Mouse (Mus musculus): ENCODE measurements around the gene Mcm2. TPM values are rescaled to one million over a fixed set of nuclear protein-coding genes. Genes with fewer than 3 reads are reported as not detected.

The Mcm2 gene
- polyA plus RNA-seq, 1 experiment from 2014 or later = 24.2 TPM

GRCm38 (mm10) chr6:88929451-88929850, 30.9 kb upstream of the Mcm2 start:
- Histone ChIP-seq H3K27ac (replicated peaks) (no peak overlapping the region), H3K4me2 (replicated peaks; ENCODE audit: low read depth) (no peak overlapping the region), H3K9ac (ENCODE audit: low read length) (no peak overlapping the region), H3K27me3 (ENCODE audit: control insufficient read depth, insufficient read depth, low read length) (no peaks in the 10 kb centered on the region), H3K36me3 (ENCODE audit: control insufficient read depth, insufficient read depth, low read length) (no peaks in the 10 kb centered on the region), H3K4me3 (ENCODE audit: low read depth, low read length) (no peak overlapping the region), H3K9me3 (ENCODE audit: control insufficient read depth, low read length) (no peaks in the 10 kb centered on the region), H3K4me1 (replicated peaks; ENCODE audit: control insufficient read depth, insufficient read depth) (peaks cover 11% of the 10 kb centered on the region; the same call in 1 of the 2 replicates)
- no peak for TF ChIP-seq EP300 (optimal IDR thresholded peaks at IDR 0.05)
- no peak for TF ChIP-seq CTCF (IDR thresholded peaks at IDR 0.05; ENCODE audit: low read depth)
- WGBS = 69% methylated on average over 6 of the region's 6 CpGs
- DNase-seq (ENCODE audit: low spot score) (no peak), ATAC-seq (ENCODE audit: low FRiP score, low TSS enrichment) (no peak)

- H3K36me3 ChIP-seq (ENCODE audit: control insufficient read depth, insufficient read depth, low read length) = no peaks in the 10 kb centered on the region
- H3K4me1 ChIP-seq (replicated peaks; ENCODE audit: control insufficient read depth, insufficient read depth) = peaks cover 16% of the 10 kb centered on the region
- no peaks in the 10 kb centered on the region for H3K27me3 ChIP-seq (ENCODE audit: control insufficient read depth, insufficient read depth, low read length)
- ATAC-seq (ENCODE audit: low FRiP score, low TSS enrichment) (no peak), DNase-seq (ENCODE audit: low spot score) (no peak)
- no peak overlapping the region for H3K27ac ChIP-seq (replicated peaks)
- no peak overlapping the region for H3K9ac ChIP-seq (ENCODE audit: low read length)
- no peak overlapping the region for H3K4me3 ChIP-seq (ENCODE audit: low read depth, low read length)
- no peaks in the 10 kb centered on the region for H3K9me3 ChIP-seq (ENCODE audit: control insufficient read depth, low read length)
- WGBS = 40% methylated on average over 5 of the region's 5 CpGs
- H3K4me2 ChIP-seq (replicated peaks; ENCODE audit: low read depth) = no peak overlapping the region
- TF ChIP-seq CTCF (IDR thresholded peaks at IDR 0.05; ENCODE audit: low read depth) (no peak), EP300 (optimal IDR thresholded peaks at IDR 0.05) (no peak)
Observed at GRCm38 (mm10) chr6:88928576-88928975, 30.0 kb upstream of the Mcm2 start.

- H3K27me3 ChIP-seq (ENCODE audit: control insufficient read depth, insufficient read depth, low read length) = no peaks in the 10 kb centered on the region
- no peaks in the 10 kb centered on the region for H3K9me3 ChIP-seq (ENCODE audit: control insufficient read depth, low read length)
- TF ChIP-seq CTCF (IDR thresholded peaks at IDR 0.05; ENCODE audit: low read depth) (no peak), EP300 (optimal IDR thresholded peaks at IDR 0.05) (no peak)
- no peak overlapping the region for H3K9ac ChIP-seq (ENCODE audit: low read length)
- no peak overlapping the region for H3K4me2 ChIP-seq (replicated peaks; ENCODE audit: low read depth)
- 63% methylated on average over 1 of the region's 1 CpGs for WGBS
- DNase-seq (ENCODE audit: low spot score) (no peak), ATAC-seq (ENCODE audit: low FRiP score, low TSS enrichment) (no peak)
- H3K36me3 ChIP-seq (ENCODE audit: control insufficient read depth, insufficient read depth, low read length) = no peaks in the 10 kb centered on the region
- no peak overlapping the region for H3K27ac ChIP-seq (replicated peaks)
- peaks cover 16% of the 10 kb centered on the region for H3K4me1 ChIP-seq (replicated peaks; ENCODE audit: control insufficient read depth, insufficient read depth)
- no peak overlapping the region for H3K4me3 ChIP-seq (ENCODE audit: low read depth, low read length)
Observed at GRCm38 (mm10) chr6:88928026-88928425, 29.4 kb upstream of the Mcm2 start.

- Histone ChIP-seq H3K4me1 (replicated peaks; ENCODE audit: control insufficient read depth, insufficient read depth) (peaks cover 16% of the 10 kb centered on the region), H3K27ac (replicated peaks) (no peak overlapping the region), H3K27me3 (ENCODE audit: control insufficient read depth, insufficient read depth, low read length) (no peaks in the 10 kb centered on the region), H3K36me3 (ENCODE audit: control insufficient read depth, insufficient read depth, low read length) (no peaks in the 10 kb centered on the region), H3K9me3 (ENCODE audit: control insufficient read depth, low read length) (no peaks in the 10 kb centered on the region), H3K4me2 (replicated peaks; ENCODE audit: low read depth) (no peak overlapping the region), H3K4me3 (ENCODE audit: low read depth, low read length) (no peak overlapping the region), H3K9ac (ENCODE audit: low read length) (no peak overlapping the region)
- 0 out of 2 replicates have a peak, but pooled peaks have one; percentile 6 for ATAC-seq (ENCODE audit: low FRiP score, low TSS enrichment)
- peak; percentile 72 for DNase-seq (ENCODE audit: low spot score)
- TF ChIP-seq EP300 (optimal IDR thresholded peaks at IDR 0.05) (no peak), CTCF (IDR thresholded peaks at IDR 0.05; ENCODE audit: low read depth) (peak; percentile 99)
- WGBS = 10% methylated on average over 2 of the region's 2 CpGs
Observed at GRCm38 (mm10) chr6:88927595-88927994, 29.0 kb upstream of the Mcm2 start.

GRCm38 (mm10) chr6:88926870-88927269, 28.3 kb upstream of the Mcm2 start:
- Histone ChIP-seq H3K9me3 (ENCODE audit: control insufficient read depth, low read length) (no peaks in the 10 kb centered on the region), H3K4me3 (ENCODE audit: low read depth, low read length) (no peak overlapping the region), H3K4me1 (replicated peaks; ENCODE audit: control insufficient read depth, insufficient read depth) (peaks cover 16% of the 10 kb centered on the region), H3K27me3 (ENCODE audit: control insufficient read depth, insufficient read depth, low read length) (no peaks in the 10 kb centered on the region), H3K9ac (ENCODE audit: low read length) (no peak overlapping the region), H3K27ac (replicated peaks) (no peak overlapping the region), H3K4me2 (replicated peaks; ENCODE audit: low read depth) (no peak overlapping the region), H3K36me3 (ENCODE audit: control insufficient read depth, insufficient read depth, low read length) (no peaks in the 10 kb centered on the region)
- DNase-seq (ENCODE audit: low spot score) (no peak), ATAC-seq (ENCODE audit: low FRiP score, low TSS enrichment) (no peak)
- WGBS = 29% methylated on average over 3 of the region's 3 CpGs
- TF ChIP-seq CTCF (IDR thresholded peaks at IDR 0.05; ENCODE audit: low read depth) = no peak
- no peak for TF ChIP-seq EP300 (optimal IDR thresholded peaks at IDR 0.05)

GRCm38 (mm10) chr6:88925640-88926205, 27.1 kb upstream of the Mcm2 start:
- Histone ChIP-seq H3K9me3 (ENCODE audit: control insufficient read depth, low read length) (no peaks in the 10 kb centered on the region), H3K4me1 (replicated peaks; ENCODE audit: control insufficient read depth, insufficient read depth) (peaks cover 16% of the 10 kb centered on the region), H3K9ac (ENCODE audit: low read length) (0 out of 2 replicates have a peak overlapping the region, but pooled peaks have one; percentile 1), H3K36me3 (ENCODE audit: control insufficient read depth, insufficient read depth, low read length) (no peaks in the 10 kb centered on the region), H3K27me3 (ENCODE audit: control insufficient read depth, insufficient read depth, low read length) (no peaks in the 10 kb centered on the region), H3K27ac (replicated peaks) (no peak overlapping the region), H3K4me3 (ENCODE audit: low read depth, low read length) (no peak overlapping the region), H3K4me2 (replicated peaks; ENCODE audit: low read depth) (no peak overlapping the region)
- 0 out of 2 replicates have a peak, but pooled peaks have one; percentile 16 for ATAC-seq (ENCODE audit: low FRiP score, low TSS enrichment)
- 22% methylated on average over 4 of the region's 4 CpGs for WGBS
- DNase-seq (ENCODE audit: low spot score) = no peak
- TF ChIP-seq EP300 (optimal IDR thresholded peaks at IDR 0.05) = no peak
- no peak for TF ChIP-seq CTCF (IDR thresholded peaks at IDR 0.05; ENCODE audit: low read depth)

Data from stomach, postnatal 0 days (tissue).